Mouse (Mus musculus) liver, adult 2 months (tissue): ENCODE measurements at regions not wholly inside any gene's neighbourhood (a gene's known extent, or its start where the extent isn't known, plus 50 kb on each side); places are given as distances from the start of the nearest gene placed in this dataset.

ENCODE experiments used
- CTCF ChIP-seq: fragments of 200-500 bp; IDR thresholded peaks from 2 replicates; pipeline ENCODE4 v1.5.1; 2011; ENCODE audit warnings: low read depth, low read length, control low read depth
- POLR2A ChIP-seq: fragments of 200-500 bp; IDR thresholded peaks from 2 replicates; pipeline ENCODE4 v1.6.1; 2011; ENCODE audit warnings: low read length, control low read depth; ENCODE audit not compliant: insufficient read depth; ENCODE audit errors: extremely low read depth

- no peak for TF ChIP-seq CTCF
- TF ChIP-seq POLR2A = no peak
Observed at GRCm38 (mm10) chr6:31040783-31041182, 81.9 kb upstream of the Klf14 start.
